Mouse (Mus musculus) heart, adult 18-20 months (tissue): Measurements from ENCODE around the gene Hp. TPM values are rescaled to one million over a fixed set of nuclear protein-coding genes. Genes with fewer than 3 reads are reported as not detected.

Source experiments
- DNase-seq, 2 experiments: peaks; one replicate each; pipeline ENCODE4 v3.0.0; 2021 to 2022; ENCODE audit warnings: mixed read lengths in 1 of 2
- total RNA-seq, 2 experiments: library from RNA; stranded (reverse); gene quantifications; 2 replicates each; pipeline ENCODE4 v1.2.3; 2021

The Hp gene
- total RNA-seq, 2 experiments from 2014 or later: 12.3 to 26.7 TPM

- DNase-seq: no peak
Observed at GRCm38 (mm10) chr8:109564766-109565165, 14.2 kb downstream of the Hp start.

GRCm38 (mm10) chr8:109563881-109564280 is 15.1 kb downstream of the Hp start:
- DNase-seq: no peak

- DNase-seq: peak in 1 of 2 experiments; percentile 12
Observed at GRCm38 (mm10) chr8:109551663-109552062, 27.3 kb downstream of the Hp start.

GRCm38 (mm10) chr8:109544049-109544448 is 34.9 kb downstream of the Hp start:
- no peak for DNase-seq

- DNase-seq: no peak
Observed at GRCm38 (mm10) chr8:109542748-109543519, 36.0 kb downstream of the Hp start.

GRCm38 (mm10) chr8:109542165-109542564 is 36.8 kb downstream of the Hp start:
- no peak for DNase-seq

GRCm38 (mm10) chr8:109536703-109537102 is 42.3 kb downstream of the Hp start:
- DNase-seq: peak; percentile 42 to 78

- DNase-seq: peak; percentile 9 to 55
Observed at GRCm38 (mm10) chr8:109535140-109535990, 43.6 kb downstream of the Hp start.

Other genes starting within 250 kb of the Hp start
- gene Pmfbp1, start 85.1 kb downstream of the Hp start, total RNA-seq: not detected
- gene Dhx38, start 13.3 kb downstream of the Hp start, total RNA-seq: 10 to 100 TPM; 10.7 to 12.3 TPM
- 1 to 10 TPM; 4.3 to 4.6 TPM for gene Txnl4b, start 13.3 kb downstream of the Hp start, total RNA-seq
- 10 to 100 TPM; 15.9 to 16.0 TPM for gene Dhodh, start 29.5 kb upstream of the Hp start, total RNA-seq
- gene Pkd1l3, start 35.3 kb upstream of the Hp start, total RNA-seq: under 1 TPM in 1 of 2 experiments, not detected in 1; 0.07 TPM
- gene Ist1, start 114.1 kb upstream of the Hp start, total RNA-seq: 10 to 100 TPM; 41.4 to 42.8 TPM
- 1 to 10 TPM; 4.5 to 5.8 TPM for gene Zfp821, start 126.4 kb upstream of the Hp start, total RNA-seq
- 10 to 100 TPM; 21.2 TPM for gene Atxn1l, start 158.6 kb upstream of the Hp start, total RNA-seq
- gene Ap1g1, start 199.4 kb upstream of the Hp start, total RNA-seq: 10 to 100 TPM; 35.0 to 38.8 TPM